Mouse (Mus musculus): ENCODE measurements around the gene Zfp664.
A peak's percentile ranks its signal among the peaks of the same experiment; 100 is the strongest.

Gene Zfp664

DNA sequence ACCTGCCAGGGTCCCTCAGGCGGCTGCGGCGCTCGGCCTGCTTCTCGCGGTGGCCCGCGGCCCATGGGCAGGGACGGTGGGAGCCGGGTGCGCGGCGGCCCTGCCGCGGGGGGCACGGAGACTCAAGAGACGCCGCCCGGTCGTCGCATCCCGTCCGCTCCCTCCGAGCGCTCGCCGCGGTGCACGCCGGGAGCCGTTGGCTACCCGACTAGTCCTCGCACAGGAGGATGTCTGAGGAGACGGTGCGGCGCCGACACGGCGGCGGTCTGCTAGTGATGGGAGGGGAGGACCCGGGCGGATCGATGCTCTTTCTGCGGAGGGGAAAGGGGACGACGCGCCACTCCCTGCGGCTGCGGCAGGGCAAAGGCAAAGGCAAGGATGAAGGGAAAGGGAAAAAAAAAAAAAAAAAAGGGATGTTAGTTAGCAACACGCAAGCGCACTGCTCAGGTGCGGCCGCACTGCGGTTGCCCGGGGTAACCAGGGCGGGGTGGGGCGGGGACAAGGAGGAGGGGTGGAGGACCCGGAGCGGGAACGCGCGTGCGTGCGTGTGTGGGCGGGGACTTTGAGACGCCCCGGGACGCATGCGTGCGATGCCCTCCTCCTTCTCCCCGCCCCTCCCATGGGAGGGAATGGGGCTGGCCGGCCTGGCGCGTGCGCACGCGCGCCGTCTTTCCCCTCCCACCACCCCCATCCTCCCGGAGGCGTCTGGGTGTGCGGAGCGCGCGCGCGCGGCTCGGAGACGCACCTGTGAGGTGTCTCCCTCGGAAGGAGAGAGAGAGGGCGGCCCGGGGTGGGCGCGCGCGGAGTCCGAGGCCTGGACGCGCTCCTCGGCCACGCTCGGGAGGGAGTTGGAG, at the start of gene Zfp664, which contains the start of gene Ccdc92:
Gene Zfp664 (plus strand): TSS at position 679 of the 854 bp plus-strand sequence.
Gene Ccdc92 (minus strand): TSS at position 412 of the 854 bp plus-strand sequence.
- DNase-seq (ENCODE audit: low spot score in 2 of 2) = peak; percentile 94 to 97

DNA sequence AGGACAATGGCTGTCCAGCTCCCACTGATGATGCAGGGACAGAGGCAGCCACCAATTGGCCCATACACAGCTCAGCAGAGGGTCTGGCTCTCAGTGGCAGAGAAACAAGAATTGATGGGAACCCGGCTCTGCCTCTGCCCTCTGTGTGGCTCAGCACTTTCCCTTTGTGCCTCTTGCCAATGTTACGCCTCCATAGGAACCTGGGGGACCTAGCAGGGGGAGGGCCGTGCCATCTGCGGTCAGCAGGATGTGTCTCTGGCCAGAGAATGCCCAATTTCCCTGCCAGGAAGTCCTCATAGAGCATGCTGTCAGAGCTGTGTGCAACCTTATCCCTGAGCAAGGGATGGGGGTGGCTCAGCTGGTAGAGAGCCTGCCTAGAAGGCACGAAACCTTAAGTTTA, 47.7 kb upstream of the Zfp664 start:
- DNase-seq (ENCODE audit: low spot score in 2 of 2) = no peak

DNA sequence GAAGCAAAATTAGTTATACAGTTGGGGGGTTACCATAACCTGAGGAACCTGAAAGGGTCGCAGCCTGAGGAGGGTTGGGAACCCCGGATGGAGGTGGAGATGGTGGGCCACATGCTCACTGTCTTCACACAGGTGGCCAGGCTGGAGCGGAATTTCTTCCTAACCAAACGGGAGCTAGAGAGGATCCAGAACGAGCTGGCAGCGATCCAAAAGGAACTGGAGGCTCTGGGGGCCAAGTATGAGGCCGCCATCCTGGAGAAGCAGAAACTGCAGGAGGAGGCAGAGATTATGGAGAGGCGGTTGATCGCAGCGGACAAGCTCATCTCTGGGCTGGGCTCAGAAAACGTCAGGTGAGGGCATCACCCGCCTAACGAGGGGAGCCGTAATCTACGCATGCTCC, 45.4 kb upstream of the Zfp664 start:
- no peak for DNase-seq (ENCODE audit: low spot score in 2 of 2)

DNA sequence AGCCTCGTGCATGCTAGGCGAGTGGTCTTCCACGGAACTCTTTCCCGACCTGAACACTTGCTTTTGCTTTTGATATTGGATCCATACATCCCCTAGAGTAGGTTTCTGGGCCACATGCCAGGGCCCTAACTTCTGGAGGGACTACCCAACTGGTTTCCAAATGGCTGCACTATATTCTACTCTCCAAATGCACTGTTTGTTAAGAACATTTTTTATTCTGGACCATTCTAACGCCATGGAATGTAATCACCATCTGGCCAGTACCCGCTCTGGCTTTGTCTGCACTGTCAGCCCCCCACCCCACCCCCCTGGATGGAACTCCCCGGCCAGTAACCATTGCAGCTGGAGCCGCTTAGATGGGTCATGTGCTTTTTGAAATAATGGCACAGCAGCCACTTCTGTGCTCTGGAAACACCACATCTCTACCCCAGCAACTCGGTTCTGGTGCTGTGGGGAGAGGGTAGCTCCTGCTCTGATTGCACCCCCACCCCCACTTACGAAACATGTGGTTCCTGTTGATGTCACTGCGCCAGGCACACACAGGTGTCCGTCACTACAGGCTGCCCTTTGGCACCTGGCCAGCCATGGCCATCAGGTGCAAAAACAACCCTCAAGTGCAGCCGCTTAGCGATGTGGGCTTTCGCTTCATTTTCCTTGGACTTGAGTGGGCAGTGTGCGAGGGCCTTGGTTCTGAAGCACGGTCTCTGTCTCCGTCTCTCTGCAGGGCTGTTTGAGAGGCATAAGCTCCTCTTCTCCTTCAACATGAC, 40.2 kb upstream of the Zfp664 start:
- DNase-seq (ENCODE audit: low spot score in 2 of 2) = no peak

DNA sequence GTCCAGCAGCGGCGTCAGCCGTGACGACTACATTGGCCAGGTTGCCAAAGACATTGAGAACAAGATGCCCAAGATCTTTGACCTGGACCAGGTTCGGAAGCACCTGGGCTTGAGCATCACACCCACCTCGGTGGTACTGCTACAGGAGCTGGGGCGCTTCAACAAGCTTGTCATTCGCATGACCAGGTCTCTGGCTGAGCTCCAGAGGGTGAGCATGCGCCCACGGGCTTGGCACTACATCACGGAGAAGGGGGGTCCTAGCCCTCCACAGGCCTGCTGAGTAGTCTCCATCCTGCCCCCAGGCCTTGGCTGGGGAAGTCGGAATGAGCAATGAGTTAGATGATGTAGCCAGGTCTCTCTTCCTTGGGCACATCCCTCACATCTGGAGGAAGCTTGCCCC, 32.2 kb upstream of the Zfp664 start:
- DNase-seq (ENCODE audit: low spot score in 2 of 2) = no peak

DNA sequence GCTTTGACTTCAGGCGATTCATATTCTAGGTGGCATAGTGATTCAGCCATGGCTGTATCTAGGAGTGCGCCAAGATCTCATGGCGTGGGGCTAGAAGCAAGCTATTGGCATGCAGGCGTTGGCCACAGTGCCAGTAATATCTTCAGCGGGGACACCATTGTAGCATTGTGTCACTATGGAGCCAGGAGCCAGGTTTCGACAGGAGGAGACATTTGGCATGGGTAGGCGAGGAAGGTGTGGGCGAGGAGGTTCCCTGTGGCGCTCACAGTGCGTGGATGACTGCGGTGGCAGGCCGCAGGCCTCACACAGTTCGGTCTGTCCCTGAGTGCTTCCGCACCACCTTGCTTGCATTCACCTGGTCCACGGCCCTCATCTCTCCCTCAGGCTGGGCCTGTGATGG, 27.3 kb upstream of the Zfp664 start:
- DNase-seq (ENCODE audit: low spot score in 2 of 2) = no peak

DNA sequence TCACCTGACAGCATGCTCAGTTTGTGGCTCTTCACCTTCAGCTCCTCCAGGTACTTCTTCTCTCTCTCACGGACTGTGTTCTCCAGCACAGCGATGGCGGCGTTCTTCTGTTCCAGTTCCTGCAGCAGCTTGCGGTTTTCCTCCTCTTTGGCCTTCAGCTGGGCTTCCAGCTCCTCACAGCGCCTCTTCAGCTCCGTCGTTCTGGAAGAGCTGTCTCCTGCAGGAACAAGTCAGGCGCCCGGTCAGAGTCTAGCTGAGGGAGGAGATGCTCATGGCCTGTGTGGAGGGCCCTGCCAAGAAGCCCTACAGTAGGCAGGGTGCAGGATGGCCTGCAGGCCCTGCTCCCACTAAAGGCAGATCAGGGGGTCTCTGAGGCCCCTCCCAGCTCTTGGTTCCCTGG, 26.4 kb upstream of the Zfp664 start:
- DNase-seq (ENCODE audit: low spot score in 2 of 2) = no peak

DNA sequence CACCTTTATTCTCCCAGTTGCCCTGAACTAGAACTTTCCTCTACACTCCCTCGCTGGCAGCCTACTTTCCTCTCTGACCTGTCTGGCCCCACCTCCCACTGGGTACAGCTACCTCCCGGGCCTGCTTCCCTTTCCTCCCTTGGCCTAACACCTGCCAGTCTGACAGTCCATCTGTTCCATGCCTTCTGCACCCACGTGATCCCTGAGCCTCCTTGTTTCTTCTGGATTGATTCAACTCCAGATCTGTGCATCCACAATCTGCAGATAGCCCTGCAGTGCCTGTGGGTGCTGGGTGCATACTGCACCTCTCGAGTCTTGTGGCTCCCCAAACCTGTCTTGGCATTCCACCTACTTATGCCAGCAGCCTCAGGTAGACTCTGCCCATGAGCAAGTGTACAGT, 25.9 kb upstream of the Zfp664 start:
- no peak for DNase-seq (ENCODE audit: low spot score in 2 of 2)

DNA sequence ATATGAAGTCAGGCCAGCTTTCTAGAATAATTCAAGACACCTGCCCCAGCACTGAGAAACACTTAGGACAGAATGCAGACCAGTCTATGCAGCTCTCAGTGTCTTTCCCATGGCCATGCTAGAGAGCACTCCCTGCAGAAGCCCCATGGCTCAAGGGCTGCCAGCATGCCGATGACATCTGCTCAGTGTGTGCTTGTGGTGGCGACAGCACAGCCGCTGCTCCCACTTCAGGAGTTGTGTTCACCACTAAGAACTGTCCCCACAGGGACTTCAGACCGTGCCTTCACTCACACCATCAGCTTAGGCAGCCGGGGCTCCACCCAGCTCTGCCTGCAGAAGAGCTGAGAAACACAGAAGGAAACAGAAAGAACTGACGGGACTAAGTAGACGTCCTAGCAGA, 22.3 kb upstream of the Zfp664 start:
- DNase-seq (ENCODE audit: low spot score in 2 of 2) = no peak

DNA sequence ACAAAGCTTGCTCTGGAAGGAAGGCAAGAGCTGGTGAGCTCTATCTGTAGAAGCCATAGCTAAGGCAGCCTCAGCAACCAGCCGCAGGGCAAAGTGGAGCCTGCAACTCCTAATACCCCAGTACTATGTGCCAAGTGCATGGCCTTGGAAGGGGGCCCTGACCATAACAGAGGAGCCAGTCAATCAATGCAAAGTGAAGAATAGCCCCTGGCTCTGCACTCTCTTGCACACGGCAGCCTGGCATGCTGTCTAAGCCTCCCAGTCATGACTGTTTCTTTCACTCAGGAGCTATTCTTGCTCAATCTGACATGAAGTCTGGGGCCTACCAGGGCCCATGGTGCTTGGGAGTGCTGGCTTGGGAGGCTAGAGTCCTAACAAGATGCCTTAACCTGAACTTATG, 21.8 kb upstream of the Zfp664 start:
- no peak for DNase-seq (ENCODE audit: low spot score in 2 of 2)

DNA sequence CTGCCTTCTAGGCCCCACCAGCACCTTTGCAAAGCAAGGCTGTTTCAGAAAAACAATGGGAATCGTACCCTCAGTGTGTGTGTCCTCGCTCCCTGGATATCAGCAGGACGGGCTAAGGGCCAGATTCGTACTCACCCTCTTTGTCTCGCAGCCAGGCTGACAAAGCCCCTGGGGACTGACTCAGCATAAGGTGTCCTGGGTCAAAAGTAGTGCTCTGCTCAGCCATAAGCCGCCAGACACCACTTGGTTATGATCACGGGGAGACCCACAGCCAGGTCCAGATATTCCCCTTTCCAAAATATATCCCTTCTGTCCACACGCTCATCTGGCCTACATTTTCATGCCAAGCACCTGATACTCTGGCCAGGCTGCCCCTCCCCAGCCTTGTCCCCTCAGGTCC, 19.1 kb upstream of the Zfp664 start:
- no peak for DNase-seq (ENCODE audit: low spot score in 2 of 2)

DNA sequence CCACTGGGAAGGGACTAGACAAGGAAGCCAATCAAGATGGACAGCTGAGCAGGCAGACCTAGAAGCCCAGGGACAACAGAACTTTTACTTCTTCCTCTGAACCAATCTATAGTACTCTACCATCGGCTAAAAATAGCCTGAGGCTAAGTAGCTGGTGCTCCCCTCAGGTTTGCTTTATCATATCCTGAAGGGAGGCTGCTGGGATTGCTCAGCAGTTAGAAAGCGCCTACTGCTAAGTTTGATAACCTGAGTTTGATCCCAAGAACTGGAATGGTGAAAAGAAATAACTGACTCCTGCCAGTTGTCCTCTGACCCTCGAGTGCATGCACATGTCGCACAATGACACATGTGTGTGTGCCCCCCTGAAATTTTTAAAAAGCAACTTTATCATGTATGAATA, 17.6 kb upstream of the Zfp664 start:
- DNase-seq (ENCODE audit: low spot score in 2 of 2) = no peak

DNA sequence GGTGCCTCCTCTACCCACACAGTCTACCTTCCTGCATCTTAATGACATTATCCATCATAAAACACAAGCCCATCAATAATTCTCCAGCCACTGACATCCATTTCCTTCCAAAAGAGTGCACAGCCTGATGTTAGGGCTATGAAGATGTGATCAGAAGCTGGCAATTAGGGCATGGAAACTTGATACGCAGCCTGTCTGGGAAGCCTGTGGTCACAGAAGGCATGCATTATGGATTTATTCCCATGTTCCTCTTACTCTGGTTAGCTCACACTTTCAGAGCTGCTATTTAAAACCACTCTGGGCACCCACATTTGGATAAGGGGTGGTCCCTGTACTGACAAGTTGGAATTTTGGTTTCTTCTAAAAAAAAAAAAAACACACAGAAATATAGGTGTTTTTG, 15.5 kb upstream of the Zfp664 start:
- DNase-seq (ENCODE audit: low spot score in 2 of 2) = no peak

DNA sequence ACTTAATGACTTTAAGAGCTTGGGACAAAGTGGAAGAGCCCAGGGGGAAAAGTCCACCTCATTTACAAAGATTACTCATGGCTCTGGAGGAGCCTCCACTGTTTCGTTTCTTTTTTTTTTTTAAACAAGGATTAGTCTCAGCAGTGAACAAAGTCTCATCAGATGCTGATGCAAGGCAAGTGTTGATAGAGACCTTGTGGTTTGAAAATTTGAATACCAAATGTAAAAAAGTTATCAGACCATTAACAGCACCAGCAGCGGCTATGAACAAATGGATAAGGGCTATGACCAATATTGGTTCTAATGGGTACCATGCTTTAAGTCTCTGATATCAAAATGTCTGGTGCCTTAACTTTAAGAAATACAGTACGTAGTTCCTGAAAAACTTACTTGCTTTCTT, 13.5 kb upstream of the Zfp664 start:
- DNase-seq (ENCODE audit: low spot score in 2 of 2) = no peak

DNA sequence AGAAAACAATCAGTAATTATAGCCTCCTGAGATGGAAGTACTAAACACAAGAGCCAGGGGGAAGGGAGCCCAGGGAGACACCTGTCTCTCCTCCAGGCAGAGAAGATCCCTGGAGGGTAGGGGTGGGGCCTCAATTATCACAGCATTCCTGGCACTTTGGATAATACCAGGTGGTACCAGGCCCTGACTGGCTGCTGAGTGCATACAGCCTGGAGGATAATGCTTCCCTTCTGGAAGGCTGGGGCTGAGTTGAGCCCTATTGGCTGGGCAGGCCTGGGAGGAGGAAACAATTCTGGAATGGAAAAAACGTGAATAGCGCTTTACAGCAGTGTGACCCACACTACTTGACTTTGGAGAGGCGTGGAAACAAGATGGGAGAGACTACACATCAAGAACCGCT, 10.9 kb upstream of the Zfp664 start:
- no peak for DNase-seq (ENCODE audit: low spot score in 2 of 2)

DNA sequence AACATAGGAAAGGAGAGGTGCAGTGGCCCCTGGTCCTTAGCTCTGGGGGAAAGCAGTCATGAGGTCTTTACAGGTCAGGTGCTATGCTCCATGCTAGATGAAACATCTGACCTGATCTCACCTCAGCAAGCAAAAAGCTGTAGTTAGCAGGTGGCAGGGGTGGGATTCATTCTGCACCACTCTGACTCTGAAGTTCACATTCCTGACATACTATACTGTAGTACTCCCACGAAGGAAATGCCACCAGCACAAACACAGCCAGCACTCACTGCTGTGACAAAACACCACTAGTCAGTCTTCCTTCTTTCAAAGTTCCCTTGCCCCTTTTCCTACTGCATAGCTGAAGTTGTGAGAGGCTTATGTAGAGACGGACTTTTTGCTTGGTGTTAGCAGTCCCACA, 10.2 kb upstream of the Zfp664 start:
- no peak for DNase-seq (ENCODE audit: low spot score in 2 of 2)

DNA sequence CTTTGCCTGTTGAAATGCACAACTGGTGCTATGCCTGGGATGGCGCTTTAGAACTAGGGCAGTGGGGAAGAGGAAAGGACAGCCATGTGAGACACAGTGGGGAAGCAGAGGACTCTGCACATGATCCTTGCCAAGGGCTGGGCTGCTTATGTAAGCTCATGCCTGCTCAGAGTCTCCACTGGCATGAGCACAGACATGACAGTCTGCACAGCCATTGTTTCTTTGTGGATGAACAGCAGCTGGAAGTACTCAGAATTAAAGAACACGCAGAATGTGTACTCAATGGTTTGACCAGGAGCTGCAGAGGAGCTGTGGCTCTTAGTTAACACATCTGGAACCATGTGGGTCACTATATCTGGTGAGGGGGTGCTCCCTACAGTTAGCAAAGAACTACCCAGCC, 9.4 kb upstream of the Zfp664 start:
- no peak for DNase-seq (ENCODE audit: low spot score in 2 of 2)

DNA sequence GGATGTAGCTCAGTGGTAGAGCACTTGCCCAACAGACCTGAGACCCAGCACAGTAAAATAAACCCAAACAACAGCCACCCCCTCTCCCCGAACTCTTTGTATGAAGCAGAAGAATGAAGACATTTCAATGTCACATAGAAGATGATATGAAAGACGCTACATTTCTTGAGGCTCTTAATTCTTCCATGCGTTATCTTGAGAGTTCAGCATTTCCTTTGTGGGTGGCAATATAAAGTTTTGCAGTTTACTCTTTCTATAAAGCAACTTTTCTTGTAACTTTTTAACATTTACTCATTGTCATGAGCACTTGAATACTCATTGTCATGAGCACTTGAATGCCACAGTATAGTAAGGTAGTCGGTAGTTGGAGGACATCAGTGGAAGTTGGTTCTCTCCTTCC, 8.3 kb upstream of the Zfp664 start:
- no peak for DNase-seq (ENCODE audit: low spot score in 2 of 2)

DNA sequence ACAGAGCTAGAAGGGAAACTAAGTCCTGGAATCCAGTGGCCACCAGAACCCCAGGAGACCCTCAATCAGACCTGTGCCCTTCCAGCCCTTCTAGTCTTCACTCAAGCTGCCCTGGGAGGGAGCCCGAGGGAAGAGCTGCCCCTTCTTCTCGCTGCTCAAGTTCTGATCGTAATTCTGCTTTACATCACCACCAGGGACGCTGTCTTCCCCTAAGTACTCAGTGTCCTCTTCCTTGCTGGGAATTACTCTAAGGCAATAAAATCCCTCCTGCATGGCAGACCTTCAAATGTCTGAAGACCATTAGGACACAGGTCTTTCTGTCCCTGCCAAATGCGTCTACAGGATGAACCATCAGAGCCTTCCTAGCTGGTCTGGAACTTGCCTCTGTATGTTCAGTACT, 2.5 kb upstream of the Zfp664 start:
- DNase-seq (ENCODE audit: low spot score in 2 of 2) = no peak

DNA sequence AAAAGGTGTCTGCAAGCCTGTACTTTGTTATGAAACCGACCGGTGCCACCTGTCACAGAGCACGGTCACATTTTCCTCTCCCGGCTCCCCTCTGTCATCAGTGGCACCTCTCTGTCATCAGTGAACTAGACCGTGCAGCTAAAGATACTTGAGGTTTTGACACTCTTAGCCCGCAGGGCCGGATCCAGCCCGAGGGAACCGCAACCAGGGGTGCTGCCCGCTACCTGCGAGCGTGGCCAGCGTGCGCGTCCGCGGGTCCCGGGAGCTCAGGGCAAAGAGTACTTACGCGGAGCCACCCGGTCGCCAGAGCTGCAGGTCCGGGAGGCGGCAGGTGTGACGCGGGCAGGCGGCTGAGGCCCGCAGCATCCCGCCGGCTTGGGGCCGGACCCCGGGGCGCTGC, 1.0 kb upstream of the Zfp664 start:
- DNase-seq (ENCODE audit: low spot score in 2 of 2) = peak; percentile 26 to 37

DNA sequence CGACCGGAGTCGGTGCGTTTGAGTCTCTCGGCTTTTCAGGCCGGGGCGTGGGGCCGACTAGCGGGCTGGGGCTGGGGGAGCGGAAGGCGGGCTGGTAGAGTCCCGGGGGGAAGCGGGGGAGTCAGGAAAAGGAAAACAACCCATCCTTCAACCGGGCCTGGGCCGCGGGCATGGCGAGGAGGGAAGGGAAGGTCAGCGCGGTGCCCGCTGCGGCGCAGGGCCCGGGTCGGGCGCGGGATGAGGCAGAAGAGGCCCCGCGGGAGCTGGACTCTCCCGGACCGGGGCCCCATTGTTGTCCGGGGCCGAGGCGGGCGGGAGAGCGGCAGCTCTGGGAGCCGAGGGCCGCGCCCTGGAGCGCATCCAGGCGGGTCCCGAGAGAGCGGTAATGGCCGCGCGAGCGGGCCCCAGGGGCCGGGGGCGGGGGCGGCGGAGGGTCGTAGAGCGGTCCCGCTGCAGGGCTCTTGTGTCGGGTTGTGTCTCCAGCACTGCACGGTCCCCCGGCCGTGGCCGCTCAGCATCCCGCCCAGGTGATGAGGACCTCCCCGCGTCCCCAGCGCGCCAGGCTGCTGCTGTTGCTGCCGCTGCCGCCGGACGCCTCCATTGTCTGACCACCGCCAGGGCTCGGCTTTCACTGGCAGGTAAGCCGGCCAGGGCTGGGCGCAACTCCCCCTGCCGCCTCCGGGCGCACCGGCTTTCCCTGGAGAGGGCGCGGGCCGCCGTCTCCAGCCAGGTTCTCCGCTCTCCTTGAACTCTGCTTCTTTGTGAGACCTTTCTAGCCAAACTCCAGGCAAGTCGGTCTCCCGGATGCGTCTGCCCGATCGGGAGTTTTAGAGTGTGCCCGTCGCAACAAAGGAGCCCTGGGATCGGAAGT, 615 bp downstream of the Zfp664 start:
- DNase-seq (ENCODE audit: low spot score in 2 of 2) = peak in 1 of 2 experiments; percentile 35

DNA sequence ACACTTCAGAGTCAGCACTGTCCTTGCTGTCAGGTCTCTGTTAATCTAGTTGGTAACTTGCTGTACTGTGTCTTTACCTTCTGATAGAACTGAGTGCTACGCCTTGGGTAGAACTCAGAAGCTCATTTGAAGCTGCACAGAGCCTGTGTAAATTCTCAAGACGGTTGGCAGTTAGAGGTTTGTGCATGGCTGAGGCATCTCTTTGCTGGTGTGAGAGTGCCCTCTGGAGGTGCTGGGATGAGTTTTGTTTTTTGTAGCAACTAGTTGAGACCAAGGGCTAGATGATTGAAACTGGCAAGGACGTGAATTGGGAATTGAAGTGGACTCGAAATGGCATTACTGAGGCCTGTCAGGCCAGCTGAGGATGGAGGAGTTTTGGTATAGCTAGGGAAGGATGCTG, 6.5 kb downstream of the Zfp664 start:
- peak; percentile 48 to 61 for DNase-seq (ENCODE audit: low spot score in 2 of 2)
